Mouse (Mus musculus) kidney, postnatal 25 days (tissue): ENCODE measurements around the gene Miga2.

Source experiments
- DNase-seq, 2 experiments: peaks; one replicate each; pipeline ENCODE4 v3.0.0; 2021; ENCODE audit warnings: mixed read lengths in 2 of 2

The Miga2 gene

DNA sequence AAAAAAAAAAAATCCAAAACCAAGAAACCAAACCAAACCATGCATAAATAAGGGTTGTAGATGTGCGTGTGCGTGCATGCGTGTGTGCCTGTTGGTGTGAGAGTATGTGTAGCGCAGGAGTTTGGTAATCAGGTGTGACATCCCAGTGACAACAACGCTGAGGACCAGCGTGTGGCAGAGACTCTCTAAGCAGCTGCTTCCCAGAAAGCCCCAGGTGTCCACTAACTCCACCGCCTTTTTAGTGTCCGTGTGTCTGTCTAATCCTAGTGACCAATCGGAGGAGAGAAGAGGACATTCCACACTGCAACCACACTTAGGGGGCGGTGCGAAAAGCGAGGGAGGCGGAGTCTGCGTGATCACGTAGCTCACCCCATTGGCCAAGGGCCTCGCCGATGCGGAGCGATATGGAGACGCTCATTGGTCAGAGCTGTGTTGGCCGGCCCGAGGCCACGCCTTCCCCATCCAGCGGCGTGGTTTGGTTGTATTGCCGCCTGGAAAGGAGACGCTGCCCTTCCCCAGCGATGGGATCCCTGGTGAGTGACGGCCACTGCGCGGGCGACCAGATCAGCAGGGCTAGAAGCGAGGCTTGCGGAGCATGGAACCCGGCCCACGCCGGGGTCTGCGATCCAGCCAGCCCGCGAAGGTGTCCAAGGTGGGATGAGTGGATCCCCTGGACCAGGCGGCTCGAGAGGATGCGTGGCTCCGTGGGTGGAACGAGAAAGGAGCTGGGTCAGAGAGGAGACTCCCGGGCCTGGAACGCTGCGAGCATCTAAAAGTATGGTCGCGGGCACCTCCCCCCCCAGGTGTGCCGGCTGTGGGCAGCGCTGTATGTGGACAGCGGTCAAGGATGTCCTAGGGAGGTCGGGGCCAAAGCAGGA, at the start of gene Miga2:
Miga2 (plus strand) TSS at position 461 of the 878 bp plus-strand sequence.
- DNase-seq = peak; percentile 99

DNA sequence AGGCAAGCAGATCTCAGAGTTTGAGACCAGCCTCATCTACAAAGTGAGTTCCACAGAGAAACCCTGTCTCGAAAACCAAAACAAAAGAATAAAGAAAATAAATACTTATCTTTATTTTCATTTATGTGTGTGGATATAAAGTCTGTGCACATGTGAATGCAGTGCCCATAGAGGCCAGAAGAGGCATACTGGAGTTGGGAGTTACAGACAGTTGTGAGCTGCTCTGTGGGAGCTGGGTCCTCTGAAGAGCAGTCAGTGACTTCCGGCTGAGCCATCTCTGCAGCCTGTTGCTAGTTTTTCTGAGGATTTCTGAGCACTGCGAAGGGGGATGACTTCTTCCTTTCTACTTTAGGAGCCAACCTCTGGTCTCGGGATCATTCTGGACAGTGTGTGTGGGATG, 47.9 kb upstream of the Miga2 start:
- DNase-seq = no peak

DNA sequence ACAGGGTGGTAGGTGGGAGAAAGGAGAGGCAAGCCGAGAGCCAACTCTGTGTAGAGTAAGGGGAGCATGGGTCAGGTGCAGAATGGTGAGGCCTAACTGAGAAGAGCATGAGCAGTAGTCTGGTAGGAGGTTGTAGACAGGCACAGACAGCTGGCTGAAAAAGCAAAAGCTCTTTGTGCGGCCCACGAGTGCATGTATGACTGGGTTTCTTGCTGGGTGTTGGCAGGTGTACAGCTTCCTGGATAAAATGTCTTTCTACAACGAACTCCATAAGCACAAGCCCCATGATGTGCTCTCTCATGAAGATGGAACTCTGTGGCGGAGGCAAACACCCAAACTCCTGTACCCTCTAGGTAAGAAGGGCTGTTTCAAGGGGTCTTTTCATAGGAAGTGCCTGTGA, 47.1 kb upstream of the Miga2 start:
- no peak for DNase-seq

DNA sequence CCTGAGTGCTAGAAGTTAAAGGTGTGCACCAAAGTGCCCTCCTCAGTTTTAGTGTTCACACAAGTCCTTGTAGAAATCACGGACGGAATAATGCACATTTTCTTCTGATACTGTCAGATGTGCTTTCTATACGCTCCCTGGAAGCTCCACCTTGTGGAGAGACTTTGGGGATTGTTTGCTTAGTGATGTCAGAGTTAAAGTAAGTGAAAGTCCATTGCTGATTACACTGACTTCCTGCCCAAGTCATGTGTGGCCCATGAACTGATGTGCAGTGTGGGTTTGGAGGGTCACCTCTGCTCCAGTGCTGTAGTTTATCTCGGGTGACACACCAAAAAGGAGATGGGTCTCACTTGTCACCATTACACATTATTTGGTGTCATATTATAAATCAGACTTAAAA, 44.8 kb upstream of the Miga2 start:
- DNase-seq = no peak

DNA sequence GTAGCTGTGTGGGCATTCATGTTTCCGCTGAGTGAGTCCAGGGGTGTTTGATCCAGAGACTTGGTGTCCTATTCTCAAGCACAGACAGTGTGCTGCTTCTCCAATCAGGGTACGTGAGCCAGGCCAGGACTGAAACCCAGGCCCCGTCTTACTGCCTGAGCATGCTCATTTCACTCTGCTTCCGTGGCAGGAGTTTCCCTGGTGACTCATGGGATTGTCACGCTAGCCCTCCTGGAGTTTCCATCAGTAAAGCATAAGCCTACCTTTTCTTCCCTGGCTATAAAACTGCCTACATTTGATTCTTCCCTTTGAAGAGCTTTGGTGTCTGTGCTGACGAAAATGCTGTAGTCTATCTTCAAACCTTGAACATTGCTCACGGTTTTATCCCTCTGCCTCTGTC, 40.9 kb upstream of the Miga2 start:
- DNase-seq = no peak

DNA sequence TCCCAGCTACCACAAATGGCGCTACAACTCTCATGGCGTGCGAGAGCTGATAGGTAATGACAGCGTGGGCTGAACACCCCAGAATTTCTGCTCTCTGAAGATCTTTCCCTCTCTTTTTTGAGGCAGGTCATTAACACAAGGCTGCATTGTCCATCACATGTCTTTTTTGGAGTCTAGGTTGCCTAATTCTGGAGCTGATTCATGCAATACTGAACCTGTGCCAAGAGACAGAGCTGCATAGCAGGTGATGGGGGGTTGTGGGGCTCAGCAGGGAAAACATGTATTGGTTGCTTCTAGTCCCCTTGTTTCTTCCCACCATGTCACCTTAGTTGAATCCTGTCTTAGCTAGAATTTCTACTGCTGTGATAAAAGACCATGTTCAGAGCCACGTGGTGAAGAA, 38.7 kb upstream of the Miga2 start:
- no peak for DNase-seq

DNA sequence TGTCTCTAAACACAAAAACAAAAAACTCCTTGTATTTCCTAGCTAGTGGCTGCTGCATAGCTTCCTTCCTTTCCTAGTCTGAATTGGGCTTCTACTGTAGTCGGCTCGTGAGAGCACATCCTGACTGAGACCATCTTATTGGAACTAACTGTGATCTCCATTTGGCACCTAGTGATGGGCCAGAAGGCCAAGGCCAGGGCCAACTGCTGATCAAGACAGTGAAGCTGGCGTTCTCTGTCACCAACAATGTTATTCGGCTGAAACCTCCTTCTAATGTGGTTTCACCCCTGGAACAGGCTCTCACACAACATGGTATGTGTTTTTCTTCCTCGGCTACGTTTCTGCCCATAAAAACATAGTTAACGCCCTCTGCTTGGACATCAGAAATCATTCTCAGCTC, 36.8 kb upstream of the Miga2 start:
- DNase-seq = no peak

DNA sequence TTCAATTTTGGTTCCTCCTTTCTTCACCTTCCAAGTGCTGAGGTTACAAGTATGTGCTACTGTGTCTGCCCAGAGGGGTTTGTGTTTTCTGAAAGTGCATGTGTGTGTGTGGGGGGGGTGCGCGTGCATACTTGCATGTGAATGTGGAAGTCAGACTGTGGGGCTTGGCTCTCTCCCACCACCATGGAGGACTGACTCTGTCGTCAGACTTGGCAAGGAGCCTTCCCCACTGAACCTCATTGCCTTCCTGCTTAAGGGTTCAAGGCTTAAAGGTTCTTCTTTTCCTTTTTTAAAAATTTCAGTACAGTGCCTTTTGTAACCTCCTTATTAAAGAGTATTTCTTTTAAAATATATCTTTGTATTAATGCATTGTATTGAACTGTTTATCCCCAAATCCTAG, 35.2 kb upstream of the Miga2 start:
- no peak for DNase-seq

DNA sequence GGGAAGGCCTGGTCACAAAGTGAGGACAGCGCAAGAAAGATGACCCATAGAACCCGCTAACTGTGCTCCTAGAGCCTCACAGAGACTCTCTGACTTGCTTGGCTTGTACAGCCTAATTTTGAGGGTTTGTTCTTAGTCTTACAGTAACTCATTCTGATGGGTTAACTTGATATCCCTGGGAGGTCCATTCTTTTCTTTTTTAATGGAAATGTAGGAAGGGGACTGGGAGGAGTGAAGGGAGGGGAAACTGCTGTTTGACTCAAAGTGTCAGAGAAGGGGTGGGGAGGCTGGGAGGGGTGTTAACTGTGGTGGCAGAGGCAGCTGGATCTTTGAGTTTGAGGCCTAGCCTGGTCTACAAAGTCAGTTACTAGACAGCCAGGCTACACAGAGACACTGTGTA, 28.7 kb upstream of the Miga2 start:
- DNase-seq = no peak

DNA sequence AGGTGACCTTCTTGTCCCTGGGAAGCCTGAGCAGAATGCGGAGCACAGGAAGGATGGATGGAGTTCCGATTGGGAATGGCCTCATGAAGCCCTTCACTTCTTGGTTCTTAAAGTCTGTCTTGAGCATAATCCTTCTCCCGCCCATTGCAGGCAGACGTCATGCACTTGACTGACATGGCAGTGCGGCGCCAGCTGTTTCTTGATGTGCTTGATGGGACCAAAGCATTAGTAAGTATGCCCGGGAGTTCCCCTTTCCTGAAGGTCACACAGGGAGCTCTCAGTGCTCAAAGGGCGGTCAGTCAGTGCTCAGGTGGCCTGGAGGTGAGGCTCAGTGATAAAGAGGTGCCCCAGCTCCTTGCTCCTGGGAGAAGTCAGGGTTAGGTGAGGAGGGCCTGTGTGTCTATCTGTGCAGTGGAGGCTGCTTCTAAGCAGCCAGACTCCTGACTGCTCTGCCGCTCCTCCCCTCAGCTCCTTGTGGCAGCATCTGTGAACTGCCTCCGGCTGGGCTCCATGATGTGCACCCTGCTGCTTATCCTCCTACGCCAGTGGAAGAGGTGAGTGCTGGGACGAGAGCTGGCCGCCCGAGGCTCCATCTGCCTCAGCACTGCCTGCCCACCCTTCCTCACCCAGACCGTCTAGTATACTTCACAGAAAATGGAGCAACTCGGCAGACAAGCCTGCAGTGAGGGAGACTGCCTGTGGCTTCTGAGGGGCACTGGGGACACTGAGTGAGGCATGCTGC, 27.7 kb upstream of the Miga2 start:
- DNase-seq = no peak

DNA sequence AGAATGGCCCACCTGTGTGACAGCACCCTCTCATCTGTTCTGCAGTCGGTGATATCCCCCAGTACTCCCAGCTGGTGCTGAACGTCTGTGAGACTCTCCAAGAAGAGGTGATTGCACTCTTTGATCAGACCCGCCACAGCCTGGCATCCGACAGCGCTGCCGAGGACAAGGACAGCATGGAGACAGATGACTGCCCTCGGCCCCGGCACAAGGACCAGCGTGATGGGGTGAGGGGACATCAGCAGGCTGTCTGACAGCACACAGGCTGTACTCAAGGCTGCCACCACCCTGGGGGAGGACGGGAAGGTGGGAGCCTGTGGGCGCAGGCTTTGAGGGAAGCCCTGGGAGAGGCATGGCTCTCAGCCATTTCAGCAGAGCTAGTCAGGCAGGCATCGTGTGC, 26.9 kb upstream of the Miga2 start:
- DNase-seq = no peak

DNA sequence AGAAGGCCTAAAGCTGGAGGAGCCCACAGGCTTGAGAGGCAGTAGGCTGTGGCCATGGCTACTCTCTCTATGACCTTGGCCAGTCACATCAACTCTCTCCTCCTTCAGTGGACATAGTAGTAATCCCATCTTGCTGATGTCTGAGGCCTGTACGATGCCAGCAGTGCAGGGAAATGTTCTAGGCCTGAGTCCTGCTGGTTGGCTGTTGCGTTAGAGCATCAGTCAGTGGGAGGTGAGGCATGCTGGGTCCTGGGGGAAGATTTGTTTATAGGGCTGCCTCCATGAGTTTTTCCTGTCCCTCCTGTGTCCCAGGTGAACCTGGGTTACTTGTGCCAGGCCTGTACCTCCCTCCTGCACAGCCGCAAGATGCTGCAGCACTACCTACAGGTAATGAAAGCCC, 22.0 kb upstream of the Miga2 start:
- no peak for DNase-seq

DNA sequence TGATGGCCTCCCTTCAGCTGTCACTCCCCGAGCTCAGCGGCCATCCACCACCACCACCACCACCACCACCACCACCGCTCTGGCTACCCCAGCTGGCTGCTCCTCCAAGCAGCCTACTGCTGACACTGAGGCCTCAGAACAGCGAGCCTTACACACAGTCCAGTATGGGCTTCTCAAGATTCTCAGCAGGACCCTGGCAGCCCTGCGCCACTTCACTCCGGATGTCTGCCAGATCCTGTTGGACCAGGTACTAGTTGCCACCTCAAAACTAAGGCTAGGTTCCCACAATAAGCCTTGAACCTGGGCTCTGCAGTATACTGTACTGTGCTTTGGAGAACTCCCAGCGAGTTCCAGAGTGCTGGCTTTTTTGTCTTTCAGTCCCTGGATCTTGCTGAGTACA, 21.5 kb upstream of the Miga2 start:
- DNase-seq = no peak

DNA sequence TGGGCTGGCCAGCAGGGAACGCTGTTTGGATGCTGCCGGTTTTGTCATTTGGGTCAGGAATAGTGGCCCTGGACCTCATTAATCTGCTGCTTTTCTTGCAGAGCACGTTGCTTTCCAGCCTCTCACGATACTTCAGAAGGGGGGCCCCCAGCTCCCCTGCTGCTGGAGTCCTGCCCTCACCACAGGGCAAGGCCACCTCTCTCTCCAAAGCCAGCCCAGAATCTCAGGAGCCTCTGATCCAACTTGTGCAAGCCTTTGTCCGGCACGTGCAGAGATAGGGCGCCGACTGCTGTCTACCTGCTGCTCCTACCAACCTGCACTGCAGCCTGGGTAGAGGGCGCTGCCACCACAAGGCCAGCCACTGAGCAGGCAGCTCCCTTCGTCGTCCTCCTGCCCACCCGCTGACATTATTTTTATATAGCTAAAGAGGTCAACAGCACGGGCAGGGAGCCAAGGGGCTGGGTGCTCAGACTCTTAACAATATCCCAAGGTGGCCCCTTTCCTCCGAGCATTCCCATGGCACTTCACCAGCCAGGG, 20.4 kb upstream of the Miga2 start:
- no peak for DNase-seq

DNA sequence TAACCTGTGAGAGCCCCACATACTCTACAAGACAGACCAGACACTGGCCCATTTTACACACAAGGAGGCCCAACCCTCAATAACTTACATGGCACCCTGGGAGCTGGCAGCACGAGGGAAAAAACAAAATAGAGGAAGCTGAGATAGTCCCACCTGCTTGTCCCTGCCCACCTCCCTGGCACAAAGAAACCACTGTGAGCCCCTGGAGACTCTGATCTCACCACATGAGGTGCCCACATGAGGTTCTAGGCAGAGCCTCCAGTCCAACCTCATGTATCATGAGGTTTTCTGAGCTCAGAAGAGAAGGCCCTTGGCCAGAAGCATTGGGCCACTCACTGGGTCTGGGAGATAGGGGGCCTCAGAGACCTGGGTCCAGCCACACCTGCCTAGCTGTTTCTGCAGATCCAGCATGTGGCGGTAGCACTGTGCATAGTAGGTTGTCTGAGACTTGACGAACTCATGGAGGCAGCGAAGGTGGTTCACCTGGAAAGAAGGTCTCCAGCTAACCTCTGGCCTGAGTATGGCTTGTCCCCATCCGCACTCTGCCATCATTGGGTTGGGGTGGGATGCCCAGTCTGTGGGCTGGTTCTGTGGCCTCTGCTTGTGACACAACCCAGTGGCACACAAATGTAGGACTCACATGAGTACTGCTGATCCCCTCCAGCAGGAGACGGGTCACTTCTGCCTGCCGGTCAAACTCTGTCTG, 17.9 kb upstream of the Miga2 start:
- DNase-seq = no peak

DNA sequence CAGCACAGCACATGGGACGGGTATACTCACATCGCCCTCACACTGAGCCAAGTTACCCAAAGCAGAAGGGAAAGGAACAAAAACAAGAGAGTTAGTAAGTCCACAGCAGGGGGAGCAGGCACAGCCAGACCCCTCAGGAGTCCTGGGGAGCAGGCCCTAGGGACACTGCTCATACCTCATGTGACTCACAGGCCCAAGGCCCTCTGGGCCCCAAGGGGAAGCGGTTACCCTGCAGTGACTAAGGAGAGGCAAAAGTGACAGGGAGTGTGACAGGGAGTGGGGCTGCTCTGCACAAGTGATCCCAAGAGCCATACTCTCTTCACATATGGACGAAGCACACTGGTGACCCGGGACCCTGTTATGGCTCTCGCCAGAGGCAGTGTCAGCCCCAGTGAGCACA, 14.8 kb upstream of the Miga2 start:
- DNase-seq = no peak

DNA sequence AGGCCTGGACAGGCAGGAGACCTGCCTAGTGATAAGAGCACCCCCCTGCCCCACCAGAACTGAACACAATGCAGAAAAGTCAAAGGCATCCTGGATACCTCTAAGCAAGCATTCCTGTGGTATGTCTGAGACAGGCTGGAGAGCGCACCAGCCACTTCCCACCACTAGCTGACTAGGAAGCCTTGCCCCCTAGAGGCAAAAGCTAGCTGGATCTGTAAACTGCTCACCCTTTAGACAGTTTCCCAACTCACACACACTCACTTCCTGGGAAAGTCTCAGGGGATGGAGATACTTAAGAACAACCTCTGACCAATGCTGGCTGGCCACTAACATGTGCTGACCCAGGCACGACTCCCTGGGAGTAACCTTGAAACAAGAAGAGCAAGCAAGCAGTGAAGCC, 12.9 kb upstream of the Miga2 start:
- peak; percentile 20 to 42 for DNase-seq

DNA sequence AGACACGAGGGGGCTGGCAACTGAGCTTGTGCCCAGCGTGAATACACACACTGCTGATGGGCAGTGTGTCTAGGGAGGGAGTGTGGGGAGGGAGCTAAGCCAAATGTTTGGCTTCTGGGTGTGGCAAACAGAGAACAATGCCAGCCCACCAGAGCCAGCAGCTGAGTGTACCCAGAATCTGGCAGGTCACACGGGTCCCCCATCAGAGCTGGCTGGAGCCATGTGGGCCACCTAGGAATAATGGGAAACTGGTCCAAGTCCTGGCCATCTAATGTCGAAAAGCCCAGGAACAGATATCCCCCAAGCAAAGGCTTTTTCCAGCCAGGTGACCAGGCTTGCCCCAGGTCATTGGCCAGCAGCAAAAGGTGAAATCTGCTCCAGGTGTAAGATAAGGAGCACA, 8.2 kb upstream of the Miga2 start:
- no peak for DNase-seq

DNA sequence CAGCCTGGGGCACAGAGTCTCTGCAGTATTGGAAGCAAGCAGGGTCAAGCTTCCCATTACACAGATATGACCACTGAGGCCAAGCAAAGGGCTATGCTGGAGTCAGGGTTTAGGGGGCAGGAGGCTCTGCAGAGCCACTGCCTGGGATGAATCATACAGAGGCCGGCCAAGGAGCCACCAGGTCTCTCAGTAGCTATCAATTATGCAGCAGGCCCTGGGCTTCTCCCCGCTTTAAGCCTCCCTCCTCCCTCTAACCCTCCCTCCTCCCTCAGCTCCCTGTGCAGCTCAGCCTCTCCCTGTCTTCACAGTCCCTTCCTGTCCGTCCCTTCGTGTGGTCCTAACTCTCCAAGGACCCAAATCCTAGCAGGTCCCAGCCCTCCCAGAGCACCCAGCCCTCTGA, 7.8 kb upstream of the Miga2 start:
- DNase-seq = no peak

DNA sequence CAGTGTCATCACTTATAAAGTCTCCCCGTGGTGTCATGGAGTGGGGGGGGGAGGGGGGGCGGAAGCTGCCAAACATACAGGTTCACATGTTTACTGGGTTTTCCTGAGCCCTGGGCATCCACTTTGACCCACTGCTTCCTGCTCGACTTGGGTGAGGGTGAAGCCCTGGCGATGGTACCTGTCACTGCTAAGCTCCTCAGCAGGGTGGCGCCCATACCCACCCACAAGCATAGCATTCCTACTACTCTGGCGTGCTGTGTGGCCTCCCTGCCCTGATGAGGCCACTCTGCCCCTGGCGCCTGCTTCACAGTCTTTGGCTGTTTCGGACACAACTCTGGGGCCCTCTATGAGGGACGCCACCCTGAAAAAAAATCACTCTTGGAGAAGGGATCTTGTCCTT, 7.1 kb upstream of the Miga2 start:
- DNase-seq = no peak

DNA sequence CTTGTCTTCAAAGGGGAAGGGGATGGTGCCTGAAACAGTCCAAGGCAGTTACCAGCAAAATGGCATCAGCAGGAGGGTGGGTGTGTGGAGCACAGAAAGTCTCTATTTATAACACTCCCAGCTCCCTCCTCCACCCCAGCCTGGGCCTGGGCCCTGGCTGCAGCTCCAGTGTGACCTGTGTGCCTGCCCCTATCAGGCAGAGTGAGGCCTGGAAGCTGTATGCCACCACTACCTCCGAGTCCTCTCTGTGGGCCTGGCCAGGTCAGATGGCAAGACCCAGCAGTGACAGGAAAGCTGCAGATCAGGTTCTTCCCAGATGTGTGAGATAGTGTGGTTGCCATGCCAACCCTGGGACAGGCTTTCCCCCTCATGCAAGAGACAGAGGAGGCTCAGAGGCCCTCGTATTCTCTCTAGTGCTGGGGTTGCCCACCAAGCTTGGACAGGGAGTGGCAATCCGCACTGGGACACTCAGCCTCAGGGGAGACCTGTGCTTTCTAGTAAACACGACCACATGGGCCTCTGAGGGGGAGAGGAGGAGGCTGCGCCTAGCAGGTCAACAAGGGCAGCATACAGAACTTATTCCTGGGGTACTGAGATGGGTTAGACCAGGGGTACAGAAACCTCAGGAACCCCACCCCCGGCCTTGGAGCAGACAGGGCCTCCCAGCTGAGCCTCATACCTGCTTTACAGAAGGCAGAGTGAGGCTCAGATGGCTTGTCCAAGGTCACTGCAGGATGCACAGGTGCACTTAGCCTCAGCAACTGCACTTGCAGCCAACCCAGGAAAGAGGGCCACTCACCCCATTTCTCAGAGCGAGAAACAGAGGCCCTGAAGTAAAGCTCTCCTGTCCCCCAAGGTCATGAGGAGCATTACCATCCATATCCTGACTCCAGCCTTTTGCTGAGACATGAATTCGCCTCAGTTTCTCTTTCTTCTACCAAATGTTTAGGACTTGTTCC, 6.2 kb upstream of the Miga2 start:
- DNase-seq = peak in 1 of 2 experiments; percentile 36
